Mouse (Mus musculus) small intestine, adult 2 months (tissue): ENCODE results near the gene Kif1bp.

Source experiments
- CTCF ChIP-seq: fragments of 200-500 bp; IDR thresholded peaks from 2 replicates; pipeline ENCODE4 v1.5.1; 2012; ENCODE audit warnings: low read depth, mild to moderate bottlenecking, control low read depth, inconsistent platforms, low read length, moderate library complexity, mixed read lengths; ENCODE audit not compliant: insufficient replicate concordance, insufficient read length; ENCODE audit errors: extremely low read depth
- POLR2A ChIP-seq: fragments of 200-500 bp; IDR thresholded peaks from 2 replicates; pipeline ENCODE4 v1.6.1; 2012; ENCODE audit warnings: low read depth, mild to moderate bottlenecking, control low read depth, inconsistent platforms, low read length, moderate library complexity

- TF ChIP-seq POLR2A (no peak), CTCF (no peak)
These were observed 60.7 kb downstream of the Kif1bp start for GRCm38 (mm10) chr10:62517511-62517910.
